Mouse (Mus musculus) forebrain, embryonic 12.5 days (tissue): Measurements from ENCODE around the gene Fkbpl. TPM values are rescaled to one million over a fixed set of nuclear protein-coding genes. Genes with fewer than 3 reads are reported as not detected.

Experiments used
- ATAC-seq: fragments of 200-750 bp; cut with Nextera tagmentation; 2 replicates; pipeline ENCODE4 v1.8.0; 2017; ENCODE audit warnings: moderate TSS enrichment; ENCODE audit not compliant: low FRiP score
- H3K27ac ChIP-seq: fragments of 300-500 bp; sonication (generic); 2 replicates; pipeline ENCODE4 v1.5.1; 2016; ENCODE audit warnings: mild to moderate bottlenecking
- H3K27me3 ChIP-seq: fragments of 300-500 bp; sonication (generic); 2 replicates; pipeline ENCODE4 v1.6.1; 2016; ENCODE audit warnings: mild to moderate bottlenecking
- H3K36me3 ChIP-seq: fragments of 300-500 bp; sonication (generic); replicated peaks from 2 replicates; pipeline ENCODE4 v1.6.1; 2016; ENCODE audit warnings: mild to moderate bottlenecking
- H3K4me1 ChIP-seq: fragments of 300-500 bp; sonication (generic); 2 replicates; pipeline ENCODE4 v1.6.1; 2016
- H3K4me2 ChIP-seq: fragments of 300-500 bp; sonication (generic); 2 replicates; pipeline ENCODE4 v1.6.1; 2016; ENCODE audit warnings: mild to moderate bottlenecking, moderate library complexity
- H3K4me3 ChIP-seq: fragments of 300-500 bp; sonication (generic); replicated peaks from 2 replicates; pipeline ENCODE4 v1.5.1; 2016; ENCODE audit warnings: mild to moderate bottlenecking
- H3K9ac ChIP-seq: fragments of 300-500 bp; sonication (generic); 2 replicates; pipeline ENCODE4 v1.6.1; 2016; ENCODE audit warnings: mild to moderate bottlenecking
- H3K9me3 ChIP-seq: fragments of 300-500 bp; sonication (generic); 2 replicates; pipeline ENCODE4 v1.6.1; 2016
- WGBS: fragments of 180-500 bp; shearing (Covaris S2); methylation state at CpG from one replicate; pipeline ENCODE4 v1.1.7; 2016; 5-methylcytosine and 5-hydroxymethylcytosine counted together
- polyA plus RNA-seq: library from polyadenylated mRNA; unstranded; fragments of >200 nt; fragmentation: Nextera tagmentation; extraction: Ambion mirVana; gene quantifications from 2 replicates; pipeline ENCODE4 v1.2.1, GENCODE M21; 2016

Fkbpl gene
- polyA plus RNA-seq, 1 experiment from 2014 or later, result 14.6 TPM

DNA sequence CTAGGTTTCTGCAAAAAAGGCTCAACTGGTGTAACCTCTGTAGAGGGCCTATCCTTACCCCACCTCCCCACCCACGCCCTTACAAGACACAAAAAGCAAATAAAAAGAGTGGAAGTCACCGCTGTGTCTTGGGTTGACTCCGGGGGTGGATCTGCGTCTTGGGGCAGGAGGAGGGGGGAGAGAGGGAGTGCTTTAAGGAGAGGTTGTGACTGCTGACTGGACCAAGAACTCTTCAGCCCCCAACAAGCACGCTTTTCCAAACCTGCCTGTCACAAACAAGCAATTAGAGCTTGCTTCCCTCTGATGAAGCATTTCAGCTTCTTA, 16.0 kb upstream of the Fkbpl start:
- Histone ChIP-seq H3K27me3 (peaks cover 48% of the 10 kb centered on the region), H3K4me3 (peak overlapping the region; percentile 71), H3K4me2 (peak overlapping the region; percentile 87), H3K9ac (peak overlapping the region; percentile 73), H3K27ac (peak overlapping the region; percentile 92), H3K9me3 (no peaks in the 10 kb centered on the region), H3K4me1 (peaks cover 64% of the 10 kb centered on the region), H3K36me3 (no peaks in the 10 kb centered on the region; the same call in 1 of the 2 replicates)
- ATAC-seq, result no peak
- 12% methylated on average over 5 of the region's 5 CpGs for WGBS

DNA sequence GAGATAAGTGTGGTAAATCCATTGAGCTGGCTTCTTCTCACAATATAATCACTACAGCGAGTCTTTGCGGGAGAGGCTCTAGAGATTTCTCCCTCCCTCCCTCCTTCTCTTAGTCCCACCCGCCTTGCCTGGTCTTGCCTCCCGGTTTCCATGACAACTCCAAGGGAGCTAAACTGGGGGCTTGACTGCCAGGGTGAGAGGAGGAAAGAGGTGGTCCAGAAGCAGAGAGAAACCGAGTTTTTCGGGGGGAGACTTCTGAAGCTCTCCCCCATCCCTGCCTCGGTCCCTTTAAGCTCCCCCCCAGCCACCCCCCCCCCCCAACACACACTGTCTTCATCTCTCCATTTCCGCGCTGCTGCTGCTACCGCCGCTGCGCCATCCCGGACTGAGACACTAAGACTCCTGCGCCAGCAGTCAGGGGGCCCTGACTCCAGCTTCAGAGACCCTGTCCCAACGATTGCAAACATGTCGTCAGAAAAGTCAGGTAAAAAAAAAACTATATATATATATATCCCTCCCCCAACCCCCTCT, 15.3 kb upstream of the Fkbpl start, which contains the start of gene Prrt1:
Gene Prrt1, plus strand, starts transcription at position 313 of the 531 bp plus-strand sequence.
- peak within 1 kb of the TSS; percentile 73 for H3K9ac ChIP-seq
- peaks cover 64% of the 10 kb centered on the region for H3K4me1 ChIP-seq
- H3K9me3 ChIP-seq, result no peaks in the 10 kb centered on the region
- H3K4me2 ChIP-seq, result peak within 1 kb of the TSS; percentile 87
- H3K27ac ChIP-seq, result peak within 1 kb of the TSS; percentile 92
- peak; percentile 48 for ATAC-seq
- 0% methylated on average over 14 of the region's 16 CpGs for WGBS
- peaks cover 53% of the 10 kb centered on the region for H3K27me3 ChIP-seq
- peak within 1 kb of the TSS; percentile 71 for H3K4me3 ChIP-seq
- H3K36me3 ChIP-seq, result no peaks in the 10 kb centered on the region

DNA sequence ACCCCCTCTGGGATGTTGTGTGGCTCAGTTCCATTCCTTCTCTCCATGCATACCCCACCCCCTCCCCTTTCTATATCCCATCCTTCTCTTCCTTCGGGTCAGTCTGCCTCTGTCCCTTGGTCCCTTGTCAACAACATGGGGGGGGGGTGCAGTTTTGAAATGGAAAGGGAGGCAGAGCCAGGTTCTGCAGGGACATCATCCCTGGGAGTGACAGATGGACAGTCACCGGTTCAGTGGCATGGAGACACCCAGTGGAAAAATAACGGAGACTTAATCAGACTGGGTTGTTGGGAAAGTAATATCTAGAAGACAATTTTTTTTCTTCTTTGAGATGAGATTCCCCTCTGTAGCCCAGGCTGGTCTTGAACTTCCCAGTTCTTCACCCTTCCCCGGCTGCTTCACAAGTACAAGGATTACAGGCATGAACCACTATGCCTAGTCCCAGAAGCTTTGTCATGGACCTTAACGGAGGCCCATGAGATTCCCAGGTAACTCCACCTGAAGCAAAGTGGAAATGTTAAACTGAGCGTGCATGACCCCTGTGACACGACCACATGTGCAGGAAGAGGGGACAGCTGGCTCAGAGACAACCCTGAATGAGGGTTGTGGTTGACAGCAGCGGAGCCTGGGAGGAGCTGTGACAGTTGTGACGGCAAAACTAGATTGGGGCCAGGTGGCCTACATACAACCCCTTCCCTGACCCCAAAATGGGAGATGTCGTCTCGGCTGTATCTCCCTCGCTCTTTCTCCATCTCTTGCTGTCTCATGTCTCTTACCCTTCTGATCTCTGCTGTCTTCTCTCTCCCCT, 14.6 kb upstream of the Fkbpl start:
- no peak for ATAC-seq
- Histone ChIP-seq H3K9ac (peak overlapping the region; percentile 73), H3K4me1 (peaks cover 64% of the 10 kb centered on the region), H3K27me3 (peaks cover 53% of the 10 kb centered on the region), H3K4me2 (peak overlapping the region; percentile 87), H3K9me3 (no peaks in the 10 kb centered on the region), H3K4me3 (peak overlapping the region; percentile 38), H3K27ac (no peak overlapping the region), H3K36me3 (no peaks in the 10 kb centered on the region)
- 17% methylated on average over 12 of the region's 12 CpGs for WGBS

DNA sequence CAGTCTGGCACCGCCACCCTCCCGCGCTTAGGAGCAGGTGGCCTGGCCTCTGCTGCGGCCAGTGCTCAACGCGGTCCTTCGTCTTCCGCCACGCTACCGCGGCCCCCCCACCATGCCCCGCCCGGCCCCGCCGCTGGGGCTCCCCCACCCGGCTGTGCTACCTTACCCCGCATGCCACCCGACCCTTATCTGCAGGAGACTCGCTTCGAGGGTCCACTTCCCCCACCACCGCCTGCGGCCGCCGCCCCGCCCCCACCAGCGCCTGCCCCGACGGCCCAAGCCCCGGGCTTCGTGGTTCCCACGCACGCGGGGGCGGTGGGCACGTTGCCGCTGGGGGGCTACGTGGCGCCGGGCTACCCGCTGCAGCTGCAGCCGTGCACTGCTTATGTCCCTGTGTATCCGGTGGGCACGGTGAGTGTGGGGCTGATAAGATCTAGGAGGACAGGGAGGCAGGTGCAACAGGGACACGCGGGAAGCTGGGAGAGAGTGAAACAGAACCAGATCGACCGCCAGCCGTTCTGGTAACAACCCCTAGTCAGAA, 13.7 kb upstream of the Fkbpl start:
- no peaks in the 10 kb centered on the region for H3K36me3 ChIP-seq
- peaks cover 54% of the 10 kb centered on the region for H3K27me3 ChIP-seq
- no peak overlapping the region for H3K27ac ChIP-seq
- peak overlapping the region; percentile 51 for H3K9ac ChIP-seq
- H3K9me3 ChIP-seq, result no peaks in the 10 kb centered on the region
- H3K4me2 ChIP-seq, result peak overlapping the region; percentile 87
- H3K4me3 ChIP-seq, result peak overlapping the region; percentile 38
- H3K4me1 ChIP-seq, result peaks cover 62% of the 10 kb centered on the region
- no peak for ATAC-seq
- WGBS, result 4% methylated on average over 45 of the region's 48 CpGs

DNA sequence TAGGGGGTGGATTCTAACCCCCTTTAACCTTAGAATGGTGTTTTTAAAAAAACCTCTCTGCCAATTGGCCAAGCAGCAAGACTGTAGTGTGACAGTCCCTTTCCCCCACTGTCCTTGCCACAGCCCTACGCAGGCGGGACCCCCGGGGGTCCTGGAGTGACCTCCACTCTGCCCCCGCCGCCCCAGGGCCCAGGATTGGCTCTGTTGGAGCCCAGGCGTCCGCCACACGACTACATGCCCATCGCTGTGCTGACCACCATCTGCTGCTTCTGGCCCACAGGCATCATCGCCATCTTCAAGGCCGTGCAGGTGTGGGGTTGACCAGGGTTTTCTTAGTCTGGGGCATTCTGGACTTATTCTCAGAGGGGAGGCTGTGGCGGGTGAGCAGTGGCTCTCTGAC, 12.9 kb upstream of the Fkbpl start:
- Histone ChIP-seq H3K4me1 (peaks cover 54% of the 10 kb centered on the region), H3K9me3 (no peaks in the 10 kb centered on the region), H3K27me3 (peaks cover 56% of the 10 kb centered on the region), H3K4me2 (peak overlapping the region; percentile 87), H3K27ac (no peak overlapping the region), H3K4me3 (peak overlapping the region; percentile 36), H3K36me3 (no peaks in the 10 kb centered on the region), H3K9ac (peak overlapping the region; percentile 36)
- no peak for ATAC-seq
- WGBS, result 5% methylated on average over 12 of the region's 12 CpGs

DNA sequence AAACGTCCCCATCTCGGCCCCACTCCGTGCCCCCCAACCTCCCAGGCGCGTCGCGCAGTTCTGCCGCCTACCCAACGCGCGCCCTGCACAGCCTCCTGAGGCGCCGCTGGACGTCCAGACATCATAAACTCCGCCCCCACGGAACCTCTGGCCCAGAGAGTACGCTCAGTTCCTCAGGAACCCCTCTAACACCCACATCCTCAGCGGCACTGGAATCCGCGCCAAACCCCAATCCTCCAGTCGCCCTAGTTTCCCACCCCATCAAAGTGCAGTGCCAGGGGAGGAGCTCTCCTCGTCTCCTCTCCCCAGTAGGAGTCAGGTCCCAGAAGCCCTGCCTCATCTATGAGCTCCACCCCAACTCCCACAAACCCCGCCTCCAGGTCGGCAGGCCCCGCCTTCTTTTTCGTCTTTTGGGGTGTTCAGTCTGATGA, 12.3 kb upstream of the Fkbpl start:
- WGBS, result under 1% methylated on average over 26 of the region's 26 CpGs
- H3K9ac ChIP-seq, result peak overlapping the region; percentile 36
- H3K27me3 ChIP-seq, result peaks cover 56% of the 10 kb centered on the region
- H3K36me3 ChIP-seq, result no peaks in the 10 kb centered on the region
- H3K4me1 ChIP-seq, result peaks cover 52% of the 10 kb centered on the region
- no peak for ATAC-seq
- H3K4me2 ChIP-seq, result peak overlapping the region; percentile 87
- H3K4me3 ChIP-seq, result peak overlapping the region; percentile 36
- H3K27ac ChIP-seq, result no peak overlapping the region
- H3K9me3 ChIP-seq, result no peaks in the 10 kb centered on the region

DNA sequence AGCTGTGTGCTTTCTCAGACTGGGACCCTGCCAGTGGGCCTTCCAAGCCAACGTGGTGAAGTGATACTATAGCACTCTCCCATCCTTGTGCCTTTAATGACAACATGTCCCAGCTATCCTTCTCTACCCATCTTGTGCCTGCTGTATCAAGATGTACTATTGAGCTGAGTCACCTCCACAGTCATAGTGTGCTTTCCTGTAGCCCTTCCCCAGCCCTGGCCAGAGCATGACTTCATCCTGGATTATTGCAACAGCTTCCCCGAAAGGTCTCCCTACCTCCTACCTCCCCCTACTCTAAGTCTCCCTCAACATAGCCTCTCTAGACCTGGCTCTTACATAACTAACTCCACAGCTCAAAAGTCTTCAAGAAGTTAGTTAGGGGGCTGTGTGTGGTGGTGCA, 8.9 kb upstream of the Fkbpl start:
- no peaks in the 10 kb centered on the region for H3K9me3 ChIP-seq
- H3K27me3 ChIP-seq, result peaks cover 37% of the 10 kb centered on the region
- H3K9ac ChIP-seq, result no peak overlapping the region
- H3K36me3 ChIP-seq, result no peaks in the 10 kb centered on the region
- H3K4me2 ChIP-seq, result no peak overlapping the region
- ATAC-seq, result no peak
- H3K27ac ChIP-seq, result no peak overlapping the region
- H3K4me3 ChIP-seq, result no peak overlapping the region
- WGBS, result 75% methylated on average over 2 of the region's 2 CpGs
- peaks cover 24% of the 10 kb centered on the region for H3K4me1 ChIP-seq

DNA sequence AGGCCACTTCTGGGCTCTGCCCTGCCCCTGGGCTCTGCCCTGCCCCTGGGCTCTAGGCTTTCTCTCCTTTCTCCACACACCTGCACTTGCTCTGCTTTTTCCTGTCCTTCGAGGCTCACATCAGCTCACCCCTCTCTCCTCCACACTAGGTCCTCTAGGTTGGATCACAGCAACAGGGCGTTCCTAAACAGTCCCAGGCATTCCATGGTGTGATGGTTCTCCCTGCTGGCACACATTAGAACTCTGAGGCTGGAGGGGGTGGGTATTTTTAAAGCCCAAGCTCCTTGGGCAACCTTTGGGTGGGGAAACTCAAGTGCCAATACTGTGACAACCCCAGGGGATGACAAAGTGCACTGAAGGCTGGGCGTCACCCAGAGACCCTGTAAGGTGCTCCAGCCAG, 7.1 kb upstream of the Fkbpl start:
- H3K4me3 ChIP-seq, result no peak overlapping the region
- no peaks in the 10 kb centered on the region for H3K9me3 ChIP-seq
- H3K27ac ChIP-seq, result no peak overlapping the region
- no peaks in the 10 kb centered on the region for H3K36me3 ChIP-seq
- H3K27me3 ChIP-seq, result peaks cover 19% of the 10 kb centered on the region
- no peak for ATAC-seq
- no peak overlapping the region for H3K9ac ChIP-seq
- no peak overlapping the region for H3K4me2 ChIP-seq
- WGBS, result 70% methylated on average over 3 of the region's 3 CpGs
- peaks cover 16% of the 10 kb centered on the region for H3K4me1 ChIP-seq

DNA sequence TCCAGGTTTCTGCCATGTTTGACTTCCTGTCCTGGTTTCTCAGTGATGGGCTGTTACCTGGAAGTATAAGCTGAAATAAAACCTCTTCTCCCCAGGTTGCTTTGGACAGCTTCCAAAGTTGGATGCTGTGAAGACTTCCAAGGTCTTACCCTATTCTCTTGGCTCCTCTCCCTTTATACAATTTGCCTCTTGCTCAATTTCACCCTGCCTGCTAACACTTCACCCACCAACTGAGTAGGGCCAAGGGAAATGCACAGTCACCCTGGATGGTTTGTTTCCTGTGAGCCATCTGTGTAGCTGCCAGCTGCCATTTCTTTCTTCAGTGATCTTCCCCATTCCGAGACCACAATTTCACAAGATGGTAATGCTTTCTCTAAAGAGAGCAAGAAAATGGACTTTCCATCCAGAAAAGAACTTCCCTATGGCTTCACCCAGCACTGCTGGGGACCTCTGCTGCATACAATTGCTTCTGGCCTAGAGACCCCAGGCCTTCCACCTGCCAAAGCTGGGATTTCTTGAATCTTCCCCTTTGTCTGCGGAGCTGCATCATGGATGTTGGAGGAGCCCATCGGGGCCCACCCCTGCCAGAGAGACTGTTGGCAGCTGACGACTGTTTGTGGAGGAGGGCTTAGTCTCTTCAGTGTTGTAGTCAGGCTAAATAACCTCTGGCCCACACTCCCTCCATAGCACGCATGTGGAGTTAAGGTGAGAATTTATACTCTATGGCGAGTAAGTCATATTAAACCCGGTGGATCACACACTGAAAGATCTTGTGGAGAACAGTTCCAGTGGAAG, 4.9 kb upstream of the Fkbpl start:
- H3K36me3 ChIP-seq, result no peaks in the 10 kb centered on the region
- no peak overlapping the region for H3K4me3 ChIP-seq
- 85% methylated on average over 7 of the region's 7 CpGs for WGBS
- H3K27ac ChIP-seq, result no peak overlapping the region
- no peak overlapping the region for H3K9ac ChIP-seq
- ATAC-seq, result no peak
- peaks cover 13% of the 10 kb centered on the region for H3K4me1 ChIP-seq
- no peaks in the 10 kb centered on the region for H3K9me3 ChIP-seq
- no peak overlapping the region for H3K4me2 ChIP-seq
- peaks cover 3% of the 10 kb centered on the region; the same call in 1 of the 2 replicates for H3K27me3 ChIP-seq

DNA sequence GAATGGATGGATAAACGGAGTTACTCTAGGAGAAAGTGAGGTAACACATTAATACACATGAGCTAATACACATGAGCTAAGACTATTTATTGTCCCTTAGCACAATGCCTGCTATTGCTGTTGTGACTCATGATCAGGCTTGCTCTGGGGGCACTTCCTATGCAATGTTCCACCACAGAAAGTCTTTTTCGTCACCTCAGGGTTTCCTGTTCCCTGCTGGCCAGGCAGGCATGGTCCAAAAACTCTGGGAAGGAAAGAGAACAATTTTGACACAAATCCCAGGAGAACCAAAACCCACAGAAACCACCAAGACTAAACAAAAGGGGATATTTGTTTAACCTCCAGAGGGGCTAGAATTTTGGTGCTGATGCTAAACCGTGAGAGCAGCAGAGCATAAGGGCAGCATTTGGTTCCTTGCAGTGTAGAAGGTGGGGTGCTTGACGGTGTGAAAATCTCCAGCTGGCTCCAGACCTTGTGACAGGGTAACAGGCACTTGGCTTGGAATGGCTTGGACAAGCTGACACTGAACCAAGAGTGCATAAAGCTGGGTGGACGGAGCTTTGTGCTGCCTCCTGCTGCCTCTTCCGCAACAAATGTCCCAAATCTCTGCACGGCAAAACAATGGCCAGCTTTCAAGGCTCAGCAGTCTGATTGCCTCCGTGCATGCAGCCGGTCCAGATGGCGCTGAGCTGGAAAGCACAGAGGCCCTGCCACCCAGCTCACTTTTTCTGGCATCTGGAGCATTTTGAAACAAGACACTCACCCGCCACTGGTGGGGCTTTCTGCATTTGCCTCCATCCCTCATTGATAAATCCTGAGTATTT, 3.6 kb upstream of the Fkbpl start:
- Histone ChIP-seq H3K9me3 (no peaks in the 10 kb centered on the region), H3K27me3 (peaks cover under 1% of the 10 kb centered on the region; the same call in 1 of the 2 replicates), H3K4me2 (no peak overlapping the region), H3K9ac (0 out of 2 replicates have a peak overlapping the region, but pooled peaks have one; percentile 5), H3K36me3 (0 out of 2 replicates have a peak, but pooled peaks cover under 1% of the 10 kb centered on the region), H3K4me1 (peaks cover 24% of the 10 kb centered on the region), H3K27ac (peak overlapping the region; percentile 85), H3K4me3 (no peak overlapping the region)
- 11% methylated on average over 11 of the region's 11 CpGs for WGBS
- 0 out of 2 replicates have a peak, but pooled peaks have one; percentile 18 for ATAC-seq

DNA sequence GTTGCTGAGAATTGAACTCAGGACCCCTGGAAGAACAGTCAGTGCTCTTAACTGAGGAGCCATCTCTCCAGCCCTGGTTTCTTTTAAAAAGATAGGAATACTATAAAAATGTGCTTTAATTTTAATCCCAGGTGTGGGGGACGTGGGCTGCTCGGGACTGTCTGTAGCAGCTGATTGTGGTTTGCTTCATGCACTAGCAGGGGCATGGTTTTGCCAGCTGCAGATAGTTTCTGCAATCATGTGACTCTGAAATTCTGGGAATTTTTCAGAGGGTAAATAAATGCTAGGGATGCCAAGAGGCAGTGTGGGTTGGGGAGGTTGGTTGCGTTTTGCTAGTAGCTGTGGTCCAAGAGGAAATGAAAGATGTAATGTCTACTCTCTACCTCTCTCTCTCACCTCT, 2.6 kb upstream of the Fkbpl start:
- Histone ChIP-seq H3K27ac (peak overlapping the region; percentile 85), H3K9ac (no peak overlapping the region), H3K36me3 (0 out of 2 replicates have a peak, but pooled peaks cover 5% of the 10 kb centered on the region), H3K9me3 (no peaks in the 10 kb centered on the region), H3K4me2 (no peak overlapping the region), H3K4me1 (peaks cover 30% of the 10 kb centered on the region), H3K27me3 (no peaks in the 10 kb centered on the region), H3K4me3 (no peak overlapping the region)
- ATAC-seq, result no peak
- WGBS, result 82% methylated on average over 3 of the region's 3 CpGs
